Mouse (Mus musculus) CH12.LX (cell line): Measurements from ENCODE around the gene Gjb4.

ENCODE experiments used
- BHLHE40 ChIP-seq: IDR thresholded peaks from 2 replicates; pipeline ENCODE4 v1.6.1; 2011; ENCODE audit warnings: mild to moderate bottlenecking, low read depth, low read length, improper control_type of control experiment
- CHD2 ChIP-seq: IDR thresholded peaks from 2 replicates; pipeline ENCODE4 v1.6.1; 2011; ENCODE audit warnings: low read length, improper control_type of control experiment
- CTCF ChIP-seq, 2 experiments: IDR thresholded peaks in 1 of 2; conservative IDR thresholded peaks in 1 of 2; 2 replicates each; pipeline ENCODE4 v1.5.1; 2011 to 2012; ENCODE audit warnings: low read depth in 2 of 2, low read length in 2 of 2, improper control_type of control experiment in 1 of 2, inconsistent platforms in 1 of 2, mild to moderate bottlenecking in 1 of 2, moderate library complexity in 1 of 2
- EP300 ChIP-seq: IDR thresholded peaks from 2 replicates; pipeline ENCODE4 v1.6.1; 2011; ENCODE audit warnings: low read length, improper control_type of control experiment
- GABPA ChIP-seq: IDR thresholded peaks from 2 replicates; pipeline ENCODE4 v1.6.1; 2012; ENCODE audit warnings: low read depth, low read length, improper control_type of control experiment, inconsistent platforms; ENCODE audit not compliant: insufficient replicate concordance
- JUND ChIP-seq: conservative IDR thresholded peaks from 2 replicates; pipeline ENCODE4 v1.6.1; 2011; ENCODE audit warnings: low read depth, low read length, improper control_type of control experiment
- MAZ ChIP-seq: IDR thresholded peaks from 2 replicates; pipeline ENCODE4 v1.6.1; 2012; ENCODE audit warnings: low read depth, mild to moderate bottlenecking, inconsistent platforms, low read length, improper control_type of control experiment, moderate library complexity
- MYC ChIP-seq: IDR thresholded peaks from 2 replicates; pipeline ENCODE4 v1.6.1; 2011; ENCODE audit warnings: low read depth, mild to moderate bottlenecking, improper control_type of control experiment, low read length
- POLR2A ChIP-seq: IDR thresholded peaks from 2 replicates; pipeline ENCODE4 v1.6.1; 2011; ENCODE audit warnings: low read depth, mild to moderate bottlenecking, improper control_type of control experiment, low read length
- POLR2AphosphoS2 ChIP-seq: IDR thresholded peaks from 2 replicates; pipeline ENCODE4 v1.6.1; 2011; ENCODE audit warnings: low read depth, low read length, improper control_type of control experiment
- USF1 ChIP-seq: IDR thresholded peaks from 2 replicates; pipeline ENCODE4 v1.6.1; 2014; ENCODE audit warnings: low read depth, mild to moderate bottlenecking, inconsistent platforms, low read length, improper control_type of control experiment
- ZC3H11A ChIP-seq: IDR thresholded peaks from 2 replicates; pipeline ENCODE4 v1.6.1; 2012; ENCODE audit warnings: low read depth, mild to moderate bottlenecking, inconsistent platforms, low read length, improper control_type of control experiment
- ZKSCAN1 ChIP-seq: IDR thresholded peaks from 2 replicates; pipeline ENCODE4 v1.6.1; 2012; ENCODE audit warnings: low read depth, inconsistent platforms, low read length, improper control_type of control experiment, borderline replicate concordance
- ZNF384 ChIP-seq: IDR thresholded peaks from 2 replicates; pipeline ENCODE4 v1.6.1; 2012; ENCODE audit warnings: low read depth, low read length, improper control_type of control experiment, inconsistent platforms

DNA sequence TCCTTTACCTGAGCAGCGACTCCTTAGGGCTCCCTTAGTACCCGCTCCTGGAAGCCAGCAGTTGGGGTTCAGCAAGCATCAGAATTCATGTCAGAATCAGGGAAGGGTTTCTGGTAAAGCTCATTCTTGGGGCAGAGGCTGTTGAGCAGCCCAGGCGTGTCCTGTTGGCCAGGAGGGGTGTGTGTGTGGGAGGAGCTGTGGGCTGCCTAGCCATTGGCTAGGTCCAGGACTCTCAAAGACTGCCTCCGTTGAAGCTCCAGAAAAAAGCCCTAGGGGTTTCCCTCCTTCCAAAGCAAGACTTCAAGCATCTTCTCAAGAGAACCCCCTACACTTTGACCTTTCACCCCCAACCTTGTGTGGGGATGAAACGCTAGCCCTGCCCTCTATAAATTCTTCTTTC, 4.1 kb upstream of the Gjb4 start, which contains the start of gene Gjb5:
- TF ChIP-seq POLR2A: no peak
- no peak for TF ChIP-seq ZKSCAN1
- no peak for TF ChIP-seq MAZ
- TF ChIP-seq ZC3H11A: no peak
- no peak for TF ChIP-seq CHD2
- TF ChIP-seq BHLHE40: no peak
- TF ChIP-seq CTCF (conservative IDR thresholded peaks at IDR 0.05 in 1 of 2, IDR thresholded peaks at IDR 0.05 in 1 of 2; ENCODE audit: low read depth in 2 of 2, low read length in 2 of 2): no peak
- no peak for TF ChIP-seq GABPA
- TF ChIP-seq EP300: no peak
- no peak for TF ChIP-seq POLR2AphosphoS2
- no peak for TF ChIP-seq ZNF384
- TF ChIP-seq MYC: no peak
- TF ChIP-seq JUND: no peak
- TF ChIP-seq USF1: no peak
